Mouse (Mus musculus): ENCODE results near the gene Hyal3. TPM values are rescaled to one million over a fixed set of nuclear protein-coding genes. Genes with fewer than 3 reads are reported as not detected.

Gene Hyal3
- polyA plus RNA-seq, 1 experiment from 2014 or later: 2.4 TPM

GRCm38 (mm10) chr9:107547957-107548356 lies 32.7 kb upstream of the Hyal3 start:
- no peaks in the 10 kb centered on the region for H3K9me3 ChIP-seq (replicated peaks; ENCODE audit: control insufficient read depth, low read length, poor library complexity, severe bottlenecking)
- H3K27ac ChIP-seq (ENCODE audit: low read length): no peak overlapping the region
- H3K4me3 ChIP-seq (ENCODE audit: low read depth, low read length): no peak overlapping the region
- peaks cover 15% of the 10 kb centered on the region; the same call in 1 of the 2 replicates for H3K36me3 ChIP-seq (ENCODE audit: control insufficient read depth, insufficient read depth, low read length)
- ATAC-seq: no peak
- 82% methylated on average over 5 of the region's 5 CpGs for WGBS
- no peak overlapping the region for H3K4me2 ChIP-seq (ENCODE audit: low read length)
- peaks cover 31% of the 10 kb centered on the region for H3K27me3 ChIP-seq (ENCODE audit: control insufficient read depth, insufficient read depth, low read depth, low read length)
- H3K4me1 ChIP-seq (ENCODE audit: control insufficient read depth, insufficient read depth, low read length): peaks cover 21% of the 10 kb centered on the region
- H3K9ac ChIP-seq (ENCODE audit: low read depth, low read length): no peak overlapping the region

- Histone ChIP-seq H3K27ac (ENCODE audit: low read length) (no peak overlapping the region), H3K27me3 (ENCODE audit: control insufficient read depth, insufficient read depth, low read depth, low read length) (peaks cover 33% of the 10 kb centered on the region), H3K4me3 (ENCODE audit: low read depth, low read length) (no peak overlapping the region), H3K36me3 (ENCODE audit: control insufficient read depth, insufficient read depth, low read length) (peaks cover 11% of the 10 kb centered on the region; the same call in 1 of the 2 replicates), H3K4me1 (ENCODE audit: control insufficient read depth, insufficient read depth, low read length) (peaks cover 27% of the 10 kb centered on the region), H3K4me2 (ENCODE audit: low read length) (no peak overlapping the region), H3K9ac (ENCODE audit: low read depth, low read length) (no peak overlapping the region), H3K9me3 (replicated peaks; ENCODE audit: control insufficient read depth, low read length, poor library complexity, severe bottlenecking) (no peaks in the 10 kb centered on the region)
- WGBS: 91% methylated on average over 10 of the region's 10 CpGs
- no peak for ATAC-seq
Observed at GRCm38 (mm10) chr9:107548820-107549219, 31.8 kb upstream of the Hyal3 start.

- WGBS: 89% methylated on average over 20 of the region's 20 CpGs
- peaks cover 28% of the 10 kb centered on the region for H3K4me1 ChIP-seq (ENCODE audit: control insufficient read depth, insufficient read depth, low read length)
- H3K4me3 ChIP-seq (ENCODE audit: low read depth, low read length): no peak overlapping the region
- no peak for ATAC-seq
- H3K36me3 ChIP-seq (ENCODE audit: control insufficient read depth, insufficient read depth, low read length): 0 out of 2 replicates have a peak, but pooled peaks cover 6% of the 10 kb centered on the region
- H3K9me3 ChIP-seq (replicated peaks; ENCODE audit: control insufficient read depth, low read length, poor library complexity, severe bottlenecking): no peaks in the 10 kb centered on the region
- H3K4me2 ChIP-seq (ENCODE audit: low read length): no peak overlapping the region
- H3K9ac ChIP-seq (ENCODE audit: low read depth, low read length): no peak overlapping the region
- H3K27me3 ChIP-seq (ENCODE audit: control insufficient read depth, insufficient read depth, low read depth, low read length): peaks cover 33% of the 10 kb centered on the region
- H3K27ac ChIP-seq (ENCODE audit: low read length): no peak overlapping the region
Observed at GRCm38 (mm10) chr9:107549297-107550074, 31.1 kb upstream of the Hyal3 start.

- no peak overlapping the region for H3K9ac ChIP-seq (ENCODE audit: low read depth, low read length)
- H3K4me3 ChIP-seq (ENCODE audit: low read depth, low read length): no peak overlapping the region
Observed at GRCm38 (mm10) chr9:107550491-107551116, 30.0 kb upstream of the Hyal3 start.

GRCm38 (mm10) chr9:107551117-107551889 lies 29.3 kb upstream of the Hyal3 start, which contains the start of gene Rassf1:
Rassf1 (plus strand) TSS chr9:107551555.
- Histone ChIP-seq H3K27ac (ENCODE audit: low read length) (no peak within 1 kb of the TSS), H3K4me2 (ENCODE audit: low read length) (peak within 1 kb of the TSS; percentile 62), H3K27me3 (ENCODE audit: control insufficient read depth, insufficient read depth, low read depth, low read length) (peaks cover 33% of the 10 kb centered on the region), H3K4me1 (ENCODE audit: control insufficient read depth, insufficient read depth, low read length) (peaks cover 37% of the 10 kb centered on the region), H3K9me3 (replicated peaks; ENCODE audit: control insufficient read depth, low read length, poor library complexity, severe bottlenecking) (no peaks in the 10 kb centered on the region), H3K9ac (ENCODE audit: low read depth, low read length) (peak within 1 kb of the TSS; percentile 51), H3K36me3 (ENCODE audit: control insufficient read depth, insufficient read depth, low read length) (no peaks in the 10 kb centered on the region), H3K4me3 (ENCODE audit: low read depth, low read length) (peak within 1 kb of the TSS; percentile 32)
- 2% methylated on average over 62 of the region's 63 CpGs for WGBS
- no peak for ATAC-seq

More at GRCm38 (mm10) chr9:107550491-107551116, 30.0 kb upstream of the Hyal3 start:
- Histone ChIP-seq H3K36me3 (ENCODE audit: control insufficient read depth, insufficient read depth, low read length) (no peaks in the 10 kb centered on the region), H3K27me3 (ENCODE audit: control insufficient read depth, insufficient read depth, low read depth, low read length) (peaks cover 33% of the 10 kb centered on the region), H3K27ac (ENCODE audit: low read length) (no peak overlapping the region), H3K4me2 (ENCODE audit: low read length) (peak overlapping the region; percentile 62), H3K4me1 (ENCODE audit: control insufficient read depth, insufficient read depth, low read length) (peaks cover 32% of the 10 kb centered on the region), H3K9me3 (replicated peaks; ENCODE audit: control insufficient read depth, low read length, poor library complexity, severe bottlenecking) (no peaks in the 10 kb centered on the region)
- no peak for ATAC-seq
- WGBS: 23% methylated on average over 23 of the region's 23 CpGs

- peaks cover 38% of the 10 kb centered on the region for H3K4me1 ChIP-seq (ENCODE audit: control insufficient read depth, insufficient read depth, low read length)
- H3K27me3 ChIP-seq (ENCODE audit: control insufficient read depth, insufficient read depth, low read depth, low read length): peaks cover 33% of the 10 kb centered on the region
- peak overlapping the region; percentile 32 for H3K4me3 ChIP-seq (ENCODE audit: low read depth, low read length)
- 10% methylated on average over 8 of the region's 8 CpGs for WGBS
- H3K9ac ChIP-seq (ENCODE audit: low read depth, low read length): peak overlapping the region; percentile 51
- no peak for ATAC-seq
- no peaks in the 10 kb centered on the region for H3K36me3 ChIP-seq (ENCODE audit: control insufficient read depth, insufficient read depth, low read length)
- peak overlapping the region; percentile 62 for H3K4me2 ChIP-seq (ENCODE audit: low read length)
- H3K9me3 ChIP-seq (replicated peaks; ENCODE audit: control insufficient read depth, low read length, poor library complexity, severe bottlenecking): no peaks in the 10 kb centered on the region
- no peak overlapping the region for H3K27ac ChIP-seq (ENCODE audit: low read length)
Observed at GRCm38 (mm10) chr9:107551890-107552355, 28.7 kb upstream of the Hyal3 start.

- 82% methylated on average over 5 of the region's 5 CpGs for WGBS
- H3K36me3 ChIP-seq (ENCODE audit: control insufficient read depth, insufficient read depth, low read length): peaks cover 5% of the 10 kb centered on the region
- no peak overlapping the region for H3K4me3 ChIP-seq (ENCODE audit: low read depth, low read length)
- peak overlapping the region; percentile 87 for H3K4me2 ChIP-seq (ENCODE audit: low read length)
- H3K9me3 ChIP-seq (replicated peaks; ENCODE audit: control insufficient read depth, low read length, poor library complexity, severe bottlenecking): no peaks in the 10 kb centered on the region
- H3K4me1 ChIP-seq (ENCODE audit: control insufficient read depth, insufficient read depth, low read length): peaks cover 33% of the 10 kb centered on the region
- no peak for ATAC-seq
- H3K27me3 ChIP-seq (ENCODE audit: control insufficient read depth, insufficient read depth, low read depth, low read length): peaks cover 33% of the 10 kb centered on the region
- no peak overlapping the region for H3K9ac ChIP-seq (ENCODE audit: low read depth, low read length)
- no peak overlapping the region for H3K27ac ChIP-seq (ENCODE audit: low read length)
Observed at GRCm38 (mm10) chr9:107552690-107553393, 27.8 kb upstream of the Hyal3 start.

- H3K36me3 ChIP-seq (ENCODE audit: control insufficient read depth, insufficient read depth, low read length): peaks cover 10% of the 10 kb centered on the region
- H3K9ac ChIP-seq (ENCODE audit: low read depth, low read length): peak overlapping the region; percentile 88
- peaks cover 33% of the 10 kb centered on the region for H3K4me1 ChIP-seq (ENCODE audit: control insufficient read depth, insufficient read depth, low read length)
- H3K27me3 ChIP-seq (ENCODE audit: control insufficient read depth, insufficient read depth, low read depth, low read length): peaks cover 33% of the 10 kb centered on the region
- H3K9me3 ChIP-seq (replicated peaks; ENCODE audit: control insufficient read depth, low read length, poor library complexity, severe bottlenecking): no peaks in the 10 kb centered on the region
- H3K4me2 ChIP-seq (ENCODE audit: low read length): peak overlapping the region; percentile 87
- H3K4me3 ChIP-seq (ENCODE audit: low read depth, low read length): peak overlapping the region; percentile 80
- 7% methylated on average over 37 of the region's 37 CpGs for WGBS
- H3K27ac ChIP-seq (ENCODE audit: low read length): peak overlapping the region; percentile 84
- peak; percentile 77 for ATAC-seq
Observed at GRCm38 (mm10) chr9:107553541-107554318, 26.9 kb upstream of the Hyal3 start.

All from midbrain, embryonic 16.5 days (tissue).